Mouse (Mus musculus): Measurements from ENCODE around the gene Rap1gap2.

Gene Rap1gap2

DNA sequence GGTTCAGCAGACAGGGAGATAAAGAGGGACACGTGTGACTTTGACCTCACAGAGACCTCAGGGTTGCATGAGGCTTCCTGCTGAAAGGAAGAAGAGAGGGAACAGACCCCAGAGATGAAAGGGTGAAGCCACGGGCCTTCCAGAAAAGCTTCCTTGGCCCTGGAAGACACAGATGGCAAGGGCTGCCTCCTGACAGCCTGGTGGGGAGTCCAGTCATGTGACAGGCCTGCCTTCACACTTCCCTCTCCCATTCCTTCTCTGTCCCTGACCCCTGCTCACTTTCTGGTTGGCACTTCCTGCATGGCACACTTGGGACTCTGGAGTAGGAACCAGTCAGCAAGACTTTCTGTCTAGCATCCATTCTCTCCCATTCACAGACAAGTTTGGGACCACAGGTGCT lies 148.1 kb downstream of the Rap1gap2 start:
- DNase-seq (ENCODE audit: low read depth, low spot score), result no peak

DNA sequence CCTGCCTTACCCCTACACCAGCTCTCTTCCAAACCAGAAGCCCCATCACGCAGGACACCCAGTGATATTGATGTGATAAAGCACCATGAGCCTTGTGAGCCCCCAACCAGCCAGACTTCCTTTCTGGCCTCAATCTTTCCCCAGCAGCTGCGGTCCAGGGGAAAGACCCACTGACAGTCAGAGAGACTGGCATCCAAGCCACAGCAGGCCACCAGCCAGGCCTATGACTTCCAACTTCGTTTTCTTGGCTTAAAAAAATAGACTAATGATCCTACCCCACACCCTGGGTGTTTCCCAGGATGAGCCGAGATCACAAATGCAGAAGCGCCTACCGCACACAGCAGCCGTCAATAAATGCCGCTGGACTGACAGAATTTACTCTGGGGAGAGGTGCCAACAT lies 151.1 kb downstream of the Rap1gap2 start:
- DNase-seq (ENCODE audit: low read depth, low spot score), result no peak

DNA sequence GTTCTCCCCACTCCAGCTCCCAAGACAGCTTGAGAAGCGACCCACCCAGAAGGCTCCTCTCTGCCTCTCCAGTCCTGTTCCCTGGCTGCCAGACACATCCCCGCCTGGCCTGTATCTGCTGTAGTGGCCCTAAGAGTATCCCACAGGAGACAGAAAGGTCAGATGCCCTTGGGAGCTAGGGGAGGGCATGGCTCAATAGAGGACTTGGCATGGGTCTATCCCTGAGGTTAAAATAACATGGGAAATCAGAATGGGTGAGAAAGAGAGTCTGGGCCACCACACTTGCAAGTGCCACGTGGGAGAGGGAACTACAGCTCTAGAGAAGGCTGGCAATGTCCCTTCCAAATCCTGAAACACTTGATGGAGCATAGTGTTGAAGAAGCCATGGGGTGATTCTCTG lies 152.3 kb downstream of the Rap1gap2 start:
- no peak for DNase-seq (ENCODE audit: low read depth, low spot score)

DNA sequence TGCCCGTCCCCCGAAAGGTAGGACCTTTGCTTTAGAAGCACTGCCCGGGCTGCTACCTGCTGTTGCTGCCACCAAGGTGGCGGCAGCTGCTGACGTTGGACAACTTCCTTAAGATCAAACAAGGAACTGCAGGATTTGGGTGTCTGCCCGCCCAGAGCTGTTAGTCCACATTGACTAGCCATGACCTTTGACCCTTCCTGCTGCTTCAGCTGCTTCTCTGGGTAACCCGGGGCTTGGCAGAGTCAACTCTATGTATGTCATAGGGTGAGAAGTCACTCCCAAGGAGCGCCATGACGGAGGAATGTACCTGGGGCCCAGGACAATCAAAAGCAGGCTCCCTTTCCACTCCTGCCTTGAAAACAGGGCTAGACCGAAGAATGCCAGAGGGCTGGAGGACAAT lies 153.5 kb downstream of the Rap1gap2 start:
- DNase-seq (ENCODE audit: low read depth, low spot score), result no peak

DNA sequence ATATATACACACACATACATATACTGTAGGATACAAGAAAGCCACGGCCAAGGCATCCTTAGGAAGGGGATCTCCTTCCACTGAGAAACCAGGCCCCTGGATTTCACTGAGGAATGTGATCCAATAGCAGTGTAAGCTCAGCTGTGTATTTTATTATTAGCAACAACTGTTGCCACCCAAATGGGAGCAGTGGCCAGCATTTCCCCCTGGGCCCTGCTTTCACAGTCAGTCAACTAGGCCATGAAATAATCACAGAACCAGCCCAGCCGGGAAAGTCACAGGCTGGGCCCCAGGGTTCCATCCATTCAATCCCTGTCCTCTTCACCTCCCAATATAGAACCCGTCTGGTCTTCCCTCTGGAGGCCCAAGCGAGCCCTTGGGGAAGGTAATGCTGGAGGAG lies 162.2 kb downstream of the Rap1gap2 start:
- no peak for DNase-seq (ENCODE audit: low read depth, low spot score)

DNA sequence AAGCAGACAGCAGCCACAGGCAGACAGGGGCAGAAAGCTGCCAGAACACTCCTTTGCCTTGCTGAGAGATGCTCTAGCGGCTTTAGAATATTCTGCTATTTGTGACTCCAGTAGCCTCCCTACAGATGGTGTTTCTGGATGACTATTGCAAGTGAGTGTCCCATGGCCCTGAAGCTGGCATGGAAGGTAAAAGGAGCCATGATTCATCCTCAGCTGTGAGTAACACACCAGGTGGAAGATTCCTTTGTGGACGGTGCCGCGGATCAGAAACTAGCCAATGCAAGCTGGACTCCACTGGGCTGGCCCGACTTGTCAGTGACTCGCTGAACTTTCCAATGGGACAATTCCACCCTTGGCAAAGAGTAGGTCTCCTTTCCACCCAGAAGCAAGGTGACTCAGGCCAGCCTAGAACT lies 162.7 kb downstream of the Rap1gap2 start:
- DNase-seq (ENCODE audit: low read depth, low spot score), result no peak

DNA sequence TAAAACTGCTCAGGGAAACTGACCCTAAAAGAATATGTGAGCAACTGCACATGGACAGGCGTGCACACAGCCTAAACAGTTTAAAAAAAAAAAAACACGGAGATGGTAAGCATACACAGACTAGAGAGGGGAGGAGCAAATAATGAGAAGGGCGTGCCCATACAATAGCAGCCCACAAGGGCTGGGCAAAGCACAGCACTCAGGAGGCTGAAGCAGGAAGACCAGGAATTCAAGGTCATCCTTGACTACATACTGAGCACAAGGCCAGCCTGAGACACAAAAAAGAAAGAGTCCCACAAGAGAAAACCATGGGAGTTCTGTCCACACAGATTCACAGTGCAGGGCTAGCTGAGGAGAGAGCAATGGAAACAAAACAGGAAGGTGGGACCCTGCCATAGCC lies 165.1 kb downstream of the Rap1gap2 start:
- DNase-seq (ENCODE audit: low read depth, low spot score), result no peak

DNA sequence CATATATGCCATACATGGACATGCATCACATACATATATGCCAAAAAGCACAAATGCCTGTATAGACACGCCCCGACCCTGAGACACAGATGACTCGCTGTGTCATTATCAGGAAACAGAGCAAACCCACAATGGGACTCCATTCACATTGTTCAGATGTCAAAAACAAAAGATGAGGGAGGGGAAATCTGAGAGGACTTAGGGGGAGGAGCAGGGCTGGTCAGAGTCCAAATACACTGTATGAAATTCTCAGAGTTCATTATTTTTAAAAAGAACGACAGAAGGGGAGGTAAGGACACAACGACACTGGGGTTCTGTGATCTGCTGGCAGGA lies 166.8 kb downstream of the Rap1gap2 start:
- DNase-seq (ENCODE audit: low read depth, low spot score), result no peak

DNA sequence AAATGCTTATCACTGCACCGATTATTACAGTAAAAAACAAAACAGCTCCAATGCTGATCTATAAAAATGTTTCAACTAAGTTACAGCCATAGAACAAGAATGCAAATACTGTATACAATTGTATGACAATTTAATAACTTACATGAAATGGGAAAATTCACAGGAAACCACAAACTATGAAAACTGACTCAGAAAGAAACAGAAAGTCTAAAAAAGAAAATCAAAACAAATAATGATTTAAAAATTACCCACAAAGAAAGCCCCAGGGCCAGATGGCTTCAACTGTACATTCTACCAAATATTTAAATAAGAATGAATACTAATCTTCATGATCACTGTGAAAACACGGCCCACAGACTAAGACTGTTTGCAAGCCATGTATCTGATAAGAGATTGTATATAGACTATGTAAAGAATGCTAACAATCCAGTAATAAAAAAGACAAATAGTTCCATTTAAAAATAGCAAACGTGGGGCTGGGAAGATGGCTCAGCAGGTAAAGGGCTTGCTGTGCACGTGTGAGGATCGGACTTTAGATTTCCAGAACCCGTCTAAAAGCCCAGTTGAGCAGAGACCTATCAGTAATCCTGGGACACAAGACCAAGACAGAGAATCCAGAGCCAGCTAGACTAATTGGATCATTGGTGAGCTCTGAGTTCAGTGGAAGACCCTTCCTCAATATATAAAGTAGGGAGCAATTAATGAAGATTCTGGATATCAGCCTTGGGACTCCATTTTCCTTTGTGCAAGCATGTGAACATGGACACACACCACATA lies 167.4 kb downstream of the Rap1gap2 start:
- DNase-seq (ENCODE audit: low read depth, low spot score), result no peak

DNA sequence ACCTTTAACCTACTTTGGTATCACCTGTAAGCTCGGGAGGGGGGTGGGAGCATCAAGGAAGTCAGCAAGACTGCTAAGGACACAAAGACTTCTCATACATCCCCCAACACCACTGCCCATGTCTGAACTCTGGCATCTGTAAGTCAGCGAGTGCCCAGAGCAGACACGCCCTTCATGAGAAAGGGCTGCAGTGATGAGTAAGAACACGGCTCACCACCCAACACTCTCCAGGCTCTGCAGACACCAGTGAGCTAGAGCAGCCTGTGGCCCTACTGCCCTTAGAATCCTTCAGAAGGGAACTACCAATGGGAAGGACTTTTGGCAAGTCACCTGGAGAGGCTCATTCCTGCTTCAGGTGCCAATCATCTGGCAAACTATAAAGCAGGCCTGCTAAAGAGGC lies 168.3 kb downstream of the Rap1gap2 start:
- no peak for DNase-seq (ENCODE audit: low read depth, low spot score)

DNA sequence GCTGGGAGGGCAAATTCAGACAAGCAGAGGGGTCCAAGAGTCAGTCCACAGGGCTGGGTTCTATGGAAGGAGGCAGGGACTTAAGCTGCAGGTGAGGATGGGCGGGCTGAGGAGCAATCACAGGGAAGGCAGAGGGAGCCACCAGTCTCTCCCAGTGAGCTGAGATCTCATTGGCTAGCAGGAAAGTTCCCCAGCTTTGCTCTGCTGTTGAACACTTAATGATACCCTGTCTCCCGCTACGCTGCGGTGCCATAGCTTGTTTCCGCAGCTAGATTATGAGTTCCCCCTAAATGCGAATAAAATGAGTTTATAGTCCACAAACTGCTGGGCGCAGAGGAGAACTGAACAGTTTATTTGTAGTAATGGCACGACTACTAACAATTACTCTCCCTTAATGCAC lies 170.6 kb downstream of the Rap1gap2 start:
- DNase-seq (ENCODE audit: low read depth, low spot score), result no peak

DNA sequence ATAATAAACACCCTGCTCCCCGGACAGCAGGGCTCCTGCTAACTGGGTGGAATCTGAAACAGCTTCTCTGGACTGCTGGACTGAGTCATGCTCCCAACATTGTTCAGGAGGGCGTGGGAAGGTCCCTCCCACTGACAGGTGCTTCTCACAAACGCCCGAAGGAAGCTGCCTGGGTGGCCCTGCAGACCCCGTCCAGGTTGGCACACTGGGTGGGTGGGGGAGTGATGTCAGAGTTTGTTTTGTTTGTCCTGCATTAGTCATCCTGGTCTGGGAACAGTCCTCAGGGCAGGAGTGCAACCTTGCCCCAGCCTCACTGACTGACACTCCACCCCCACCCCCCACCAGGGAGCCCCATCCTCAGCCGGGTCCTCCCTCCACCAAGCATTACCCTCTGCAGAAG lies 171.5 kb downstream of the Rap1gap2 start:
- DNase-seq (ENCODE audit: low read depth, low spot score), result no peak

DNA sequence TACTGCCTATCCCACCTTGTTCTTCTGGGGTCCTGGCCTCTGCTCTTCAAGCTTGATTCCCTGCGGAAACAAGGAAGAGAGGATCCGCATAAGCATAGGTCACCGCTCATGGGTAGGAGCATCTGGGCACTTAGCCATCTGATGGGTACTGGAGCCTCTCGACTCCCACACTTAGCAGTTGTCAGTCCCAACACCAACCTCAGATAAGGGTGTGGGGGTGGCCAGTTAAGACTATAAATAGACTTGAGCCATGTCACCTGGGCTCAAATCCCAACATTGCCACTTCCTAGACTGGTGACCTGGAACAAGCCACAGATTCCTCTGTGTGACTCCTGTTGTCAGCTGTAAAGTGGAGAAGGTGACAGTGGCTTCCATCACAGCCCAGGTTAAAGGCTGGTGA lies 172.5 kb downstream of the Rap1gap2 start:
- no peak for DNase-seq (ENCODE audit: low read depth, low spot score)

DNA sequence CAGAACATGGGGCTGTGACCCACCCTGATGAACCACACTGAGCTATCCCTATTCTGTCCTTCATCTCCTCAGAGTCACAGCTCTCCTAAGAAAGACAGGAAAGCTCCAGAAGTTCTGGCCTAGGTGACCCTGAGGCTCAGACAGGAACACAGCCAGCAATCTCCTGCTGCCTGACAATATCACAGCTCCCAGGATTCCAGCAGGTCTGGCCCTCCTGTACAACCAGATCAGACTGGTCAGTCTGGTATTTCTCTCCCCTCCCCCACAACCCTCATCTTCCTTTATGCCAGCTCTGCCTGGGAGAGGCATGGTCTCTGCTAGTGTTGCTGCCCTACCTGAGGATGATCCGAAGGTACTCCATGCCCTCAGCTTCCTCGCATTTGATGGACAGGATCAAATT lies 175.3 kb downstream of the Rap1gap2 start:
- no peak for DNase-seq (ENCODE audit: low read depth, low spot score)

DNA sequence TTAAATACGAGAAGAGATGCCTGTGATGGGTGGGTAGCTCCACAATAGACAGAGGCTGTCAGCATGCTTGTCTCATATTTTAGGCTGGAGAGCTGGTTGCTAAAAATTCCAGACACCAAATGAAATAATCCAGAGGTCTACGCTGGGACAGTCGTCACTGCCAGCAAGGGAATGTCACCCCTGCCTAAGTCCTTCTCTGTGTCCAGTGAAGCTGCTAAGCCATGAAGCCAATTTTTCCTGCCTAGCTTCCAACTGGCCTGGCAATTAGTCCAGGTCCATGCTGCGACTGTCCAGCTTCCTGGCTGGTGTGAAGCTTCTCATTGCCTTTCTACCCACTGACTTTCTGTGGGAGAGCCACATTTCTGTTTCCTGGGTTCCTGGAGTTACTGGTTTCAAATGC lies 177.7 kb downstream of the Rap1gap2 start:
- no peak for DNase-seq (ENCODE audit: low read depth, low spot score)

DNA sequence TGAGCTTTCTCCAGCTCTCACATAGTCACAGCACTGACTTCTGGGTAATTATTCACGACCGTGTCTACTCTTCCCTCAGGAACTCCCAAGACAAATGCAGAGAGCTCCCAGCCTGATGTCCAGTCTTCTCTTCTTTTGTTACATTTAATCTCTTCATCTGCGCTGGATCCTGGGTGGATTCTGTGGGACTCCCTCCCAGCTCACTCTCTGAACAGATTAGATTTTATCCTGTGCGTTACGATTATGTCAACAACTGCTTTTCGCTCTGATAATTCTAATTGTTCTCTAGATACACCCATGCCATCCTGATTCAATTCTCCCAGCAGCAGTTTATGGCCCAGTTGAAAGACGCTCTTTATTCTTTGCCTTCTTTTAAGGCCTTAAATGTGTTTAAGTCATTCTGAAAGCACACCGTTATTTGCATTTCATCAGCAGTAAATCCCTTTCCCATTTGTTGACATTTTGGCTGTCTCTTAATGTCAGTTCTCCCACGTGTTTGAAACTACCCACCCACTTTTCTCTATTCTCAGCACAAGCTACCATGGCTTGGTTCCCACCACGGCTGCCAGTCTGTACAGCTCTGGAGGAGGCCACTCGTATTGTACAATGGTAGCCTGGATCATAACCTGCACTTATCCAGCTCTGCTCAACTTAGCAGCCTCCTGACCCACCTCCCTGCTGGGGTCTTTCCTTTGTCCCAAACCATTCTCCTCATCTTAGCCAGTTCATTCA lies 180.8 kb downstream of the Rap1gap2 start:
- DNase-seq (ENCODE audit: low read depth, low spot score), result no peak

DNA sequence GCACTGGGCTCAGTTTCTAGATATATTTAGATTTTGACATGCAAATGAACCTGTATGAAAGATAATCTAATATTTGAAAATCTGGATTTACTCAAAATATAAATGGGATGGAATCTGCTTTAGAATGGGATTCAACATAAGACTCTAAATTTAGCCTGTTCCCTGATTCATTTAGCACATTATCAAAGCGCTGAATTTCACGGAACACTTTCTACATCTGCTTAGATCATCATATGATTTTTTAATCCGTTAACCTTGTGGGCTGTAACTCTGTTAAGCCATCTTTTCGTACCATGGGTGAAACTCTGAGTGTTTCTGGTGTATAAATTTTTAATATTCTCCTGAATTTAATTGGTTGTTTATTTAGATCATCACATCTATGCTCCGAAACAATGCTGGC lies 184.4 kb downstream of the Rap1gap2 start:
- DNase-seq (ENCODE audit: low read depth, low spot score), result no peak

DNA sequence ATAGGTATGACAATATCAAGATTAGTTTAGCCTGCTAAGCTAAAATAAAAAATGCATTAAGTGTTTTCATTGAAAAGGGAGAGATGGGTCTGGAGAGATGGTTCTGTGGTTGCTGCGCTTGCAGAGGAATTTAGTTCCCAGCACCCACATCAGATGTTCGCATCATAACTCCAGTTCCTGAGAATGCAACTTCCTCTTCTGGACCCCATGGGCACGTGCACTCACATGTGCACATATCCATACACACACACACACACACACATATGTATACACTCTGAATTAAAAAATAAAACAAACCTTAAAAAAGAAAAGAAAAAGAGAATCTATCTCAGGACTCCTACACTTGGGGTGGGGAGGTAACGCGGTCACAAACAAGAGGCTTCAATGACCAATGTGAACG lies 188.7 kb downstream of the Rap1gap2 start:
- DNase-seq (ENCODE audit: low read depth, low spot score), result no peak

DNA sequence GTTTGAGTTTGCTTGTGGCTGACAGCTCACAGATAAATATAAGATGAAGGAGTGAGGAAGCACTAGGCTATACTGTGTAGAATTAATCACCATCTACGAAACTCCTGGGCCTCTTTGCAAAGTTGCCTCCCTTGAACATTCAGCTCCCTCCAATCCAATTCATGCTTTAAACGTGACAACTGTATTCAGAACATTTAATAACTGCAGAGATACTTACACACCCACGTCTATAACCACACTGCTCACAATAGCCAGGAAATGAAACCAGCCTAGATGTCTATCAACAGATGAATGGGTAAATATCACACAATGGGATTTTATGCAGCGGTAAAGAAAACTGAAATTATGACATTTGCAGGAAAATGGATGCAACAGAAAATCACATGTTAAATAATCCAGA lies 189.6 kb downstream of the Rap1gap2 start:
- DNase-seq (ENCODE audit: low read depth, low spot score), result no peak

DNA sequence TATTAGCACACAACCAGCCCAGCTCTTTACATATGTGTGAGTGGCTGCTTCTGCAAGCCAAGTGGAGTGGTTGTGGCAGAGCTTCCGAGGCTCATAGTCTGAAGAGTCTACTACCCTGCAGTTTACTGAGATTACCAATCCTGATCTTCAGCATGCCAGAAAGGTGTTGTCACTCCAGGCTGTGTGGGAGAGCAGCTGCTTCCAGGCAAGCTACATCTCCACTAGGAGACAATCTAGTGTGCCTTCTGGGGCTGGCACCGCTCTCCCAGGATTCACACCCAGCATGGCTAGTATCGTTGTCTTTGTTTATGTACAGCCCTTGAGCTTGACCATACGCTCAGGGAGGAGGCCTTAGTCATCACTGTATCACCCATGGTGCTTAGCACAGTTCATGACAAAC lies 191.1 kb downstream of the Rap1gap2 start:
- no peak for DNase-seq (ENCODE audit: low read depth, low spot score)

DNA sequence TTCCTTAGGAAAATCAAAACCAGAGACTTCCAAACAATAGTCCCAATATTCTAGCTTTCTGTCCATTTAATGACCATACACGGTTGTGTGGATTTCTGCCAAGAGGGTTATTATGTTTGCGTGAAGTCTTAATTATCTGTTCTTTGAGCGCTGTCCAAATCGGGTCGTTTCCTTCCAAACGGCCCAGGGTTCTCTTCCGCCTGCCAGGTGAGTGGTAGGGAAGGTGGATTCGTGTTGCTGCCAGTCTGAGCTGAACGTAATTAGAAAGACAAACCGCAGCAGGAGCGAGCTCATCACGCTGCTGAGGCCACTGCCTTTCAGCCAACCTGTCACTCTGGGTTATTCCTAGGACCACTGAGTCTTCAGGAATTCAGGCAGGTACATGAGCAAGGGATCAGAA lies 195.0 kb downstream of the Rap1gap2 start:
- DNase-seq (ENCODE audit: low read depth, low spot score), result no peak

DNA sequence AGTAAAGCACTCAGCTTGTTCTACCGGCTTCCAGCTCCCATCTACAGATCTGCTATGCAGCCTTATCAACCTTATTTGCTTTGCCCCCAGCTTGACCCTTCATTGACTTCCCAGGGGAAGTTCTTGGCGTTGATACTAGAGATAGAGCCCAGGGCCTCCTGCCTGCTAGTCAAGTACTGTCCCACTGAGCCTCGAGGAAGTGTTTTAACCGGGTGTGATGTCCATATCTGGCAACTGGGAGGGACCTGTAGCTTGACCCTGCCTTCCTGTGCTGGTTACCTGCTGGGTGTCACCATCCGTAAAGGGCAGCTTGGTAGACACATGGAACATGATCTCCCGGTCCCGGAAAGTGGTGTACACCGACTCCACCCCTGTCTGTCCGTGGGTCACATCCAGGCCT lies 196.6 kb downstream of the Rap1gap2 start:
- DNase-seq (ENCODE audit: low read depth, low spot score), result no peak

DNA sequence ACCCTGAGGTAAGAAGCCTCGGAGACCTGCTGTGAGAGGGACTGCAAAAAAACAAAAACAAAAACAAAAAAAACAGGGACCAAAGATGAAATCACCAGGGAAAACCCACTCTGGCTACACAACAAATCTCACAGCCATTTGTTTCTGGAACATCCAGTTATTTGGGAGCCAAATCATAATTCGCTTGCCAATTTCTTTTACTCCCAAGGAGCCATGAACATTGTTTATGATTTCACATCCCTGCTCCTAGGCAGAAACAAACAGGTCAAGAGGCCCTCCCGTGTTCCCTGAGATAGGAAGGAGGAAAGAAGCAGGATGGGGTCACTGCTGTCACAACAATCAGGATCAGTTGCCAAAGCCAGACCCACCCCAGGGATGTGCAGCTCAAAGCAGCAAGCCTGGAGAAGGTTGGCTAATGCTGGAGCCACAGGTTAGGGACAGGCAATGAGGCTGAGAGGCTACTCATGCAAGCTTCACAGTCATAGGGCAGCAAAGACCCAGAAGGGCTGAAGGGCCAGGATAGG lies 197.2 kb downstream of the Rap1gap2 start:
- no peak for DNase-seq (ENCODE audit: low read depth, low spot score)

Data from mesoderm, embryonic 11.5 days (tissue).